Mouse (Mus musculus): ENCODE measurements around the gene Pank4. TPM values are rescaled to one million over a fixed set of nuclear protein-coding genes. Genes with fewer than 3 reads are reported as not detected.
A peak's percentile ranks its signal among the peaks of the same experiment; 100 is the strongest.

Pank4 gene
- polyA plus RNA-seq, 1 experiment, result 24.1 TPM

DNA sequence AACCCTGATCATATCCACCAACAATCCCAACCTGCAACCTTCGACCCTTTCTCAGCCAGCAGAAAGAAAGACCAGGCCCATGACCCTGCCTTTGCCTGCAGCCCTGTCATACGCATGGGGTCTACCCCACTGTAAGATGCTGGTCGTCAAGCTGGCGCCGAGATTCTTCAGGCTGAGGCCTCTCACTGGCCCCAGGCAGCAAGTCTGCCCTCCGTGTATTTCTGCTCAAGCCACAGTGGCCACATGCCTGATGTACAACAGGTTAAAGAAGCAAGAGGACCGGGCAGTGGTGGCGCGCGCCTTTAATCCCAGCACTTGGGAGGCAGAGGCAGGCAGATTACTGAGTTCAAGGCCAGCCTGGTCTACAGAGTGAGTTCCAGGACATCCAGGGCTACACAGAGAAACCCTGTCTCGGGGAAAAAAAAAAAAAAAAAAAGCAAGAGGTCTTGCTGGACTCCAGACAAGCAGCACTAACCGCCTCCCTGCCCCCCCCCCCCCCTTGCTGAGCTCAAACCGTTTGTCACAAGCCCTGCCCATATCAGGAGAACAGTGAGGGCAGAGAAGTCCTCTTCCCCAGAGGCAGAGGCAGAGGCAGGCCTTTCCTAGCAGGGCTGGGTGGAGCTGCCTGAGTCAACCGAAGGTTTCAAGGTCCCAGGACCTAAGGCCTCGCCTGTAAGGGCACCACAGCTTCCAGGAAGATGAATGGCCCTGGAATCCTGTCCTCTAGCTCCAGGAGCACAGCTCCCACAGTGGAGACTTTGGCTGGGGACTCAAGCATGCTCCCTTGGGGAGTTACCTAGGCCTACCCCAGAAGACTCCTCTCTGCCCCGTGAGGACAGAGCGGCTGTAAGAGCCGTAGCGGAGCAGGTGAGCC is 18.6 kb downstream of the Pank4 start:
- Histone ChIP-seq H3K27ac (ENCODE audit: insufficient read depth, low read depth, low read length) (no peak overlapping the region), H3K4me3 (ENCODE audit: insufficient read depth, low read length) (no peak overlapping the region), H3K4me1 (ENCODE audit: control insufficient read depth, insufficient read depth, low read length) (no peaks in the 10 kb centered on the region)
- TF ChIP-seq POLR2A (IDR thresholded peaks at IDR 0.05; ENCODE audit: borderline replicate concordance, low read depth, low read length), result no peak
- no peak for TF ChIP-seq CTCF (IDR thresholded peaks at IDR 0.05; ENCODE audit: low read depth, low read length)

- Histone ChIP-seq H3K27ac (ENCODE audit: insufficient read depth, low read depth, low read length) (no peak overlapping the region), H3K4me1 (ENCODE audit: control insufficient read depth, insufficient read depth, low read length) (no peaks in the 10 kb centered on the region), H3K4me3 (ENCODE audit: insufficient read depth, low read length) (no peak overlapping the region)
- no peak for TF ChIP-seq POLR2A (IDR thresholded peaks at IDR 0.05; ENCODE audit: borderline replicate concordance, low read depth, low read length)
- TF ChIP-seq CTCF (IDR thresholded peaks at IDR 0.05; ENCODE audit: low read depth, low read length), result no peak
Measured at GRCm38 (mm10) chr4:154983767-154984166, 19.8 kb downstream of the Pank4 start.

DNA sequence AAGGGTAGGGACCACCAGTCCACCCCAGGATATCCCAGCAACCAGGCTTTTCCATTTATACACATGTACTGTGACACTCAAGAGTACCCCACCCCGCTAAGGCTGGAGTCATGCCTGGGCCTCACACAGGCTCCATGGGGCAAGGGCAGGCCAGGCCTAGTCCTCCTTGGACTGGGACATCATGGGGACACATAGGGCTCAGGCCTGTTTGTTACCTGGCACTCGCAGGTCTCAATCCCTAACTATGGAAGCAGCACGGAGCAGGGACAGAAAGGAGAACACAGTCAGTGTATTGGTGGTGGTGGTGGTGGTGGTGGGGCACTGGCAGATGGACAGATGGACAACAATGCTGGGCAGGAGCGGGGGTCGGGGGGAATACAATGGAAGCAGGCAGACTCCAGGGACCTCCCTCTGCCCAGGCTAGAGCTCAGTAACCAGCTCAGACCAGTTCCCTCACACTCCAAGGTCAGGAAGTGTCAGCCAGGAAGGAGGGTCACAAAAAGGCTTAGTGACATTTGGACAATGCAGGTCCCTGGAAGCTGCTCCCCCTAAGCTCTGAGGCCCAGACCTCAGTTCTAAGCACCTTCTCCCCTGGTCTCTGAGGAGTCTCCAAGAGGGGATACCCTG is 21.3 kb downstream of the Pank4 start:
- TF ChIP-seq CTCF (IDR thresholded peaks at IDR 0.05; ENCODE audit: low read depth, low read length), result no peak
- TF ChIP-seq POLR2A (IDR thresholded peaks at IDR 0.05; ENCODE audit: borderline replicate concordance, low read depth, low read length), result no peak
- no peak overlapping the region for H3K4me3 ChIP-seq (ENCODE audit: insufficient read depth, low read length)
- no peaks in the 10 kb centered on the region for H3K4me1 ChIP-seq (ENCODE audit: control insufficient read depth, insufficient read depth, low read length)
- no peak overlapping the region for H3K27ac ChIP-seq (ENCODE audit: insufficient read depth, low read depth, low read length)

DNA sequence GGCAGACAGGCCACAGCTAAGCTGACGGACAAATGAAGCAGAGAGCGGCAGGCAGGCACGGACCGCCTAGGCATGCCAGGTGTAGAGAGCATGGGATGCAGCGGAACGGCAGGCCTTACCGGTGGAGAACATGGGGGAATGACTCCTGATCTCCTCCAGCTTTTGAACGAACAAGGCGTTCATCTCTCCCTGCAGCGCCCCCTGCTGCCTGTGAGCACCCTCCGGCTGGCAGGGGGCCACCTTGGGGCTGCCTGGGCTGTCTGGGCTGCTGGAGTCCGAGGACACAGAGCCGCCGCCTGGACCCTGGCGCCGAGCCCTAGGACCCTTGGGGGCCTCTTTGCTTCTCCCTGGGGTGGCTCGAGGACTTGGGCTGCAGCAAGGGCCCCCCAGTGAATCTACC is 22.2 kb downstream of the Pank4 start:
- Histone ChIP-seq H3K27ac (ENCODE audit: insufficient read depth, low read depth, low read length) (no peak overlapping the region), H3K4me1 (ENCODE audit: control insufficient read depth, insufficient read depth, low read length) (no peaks in the 10 kb centered on the region), H3K4me3 (ENCODE audit: insufficient read depth, low read length) (no peak overlapping the region)
- TF ChIP-seq POLR2A (IDR thresholded peaks at IDR 0.05; ENCODE audit: borderline replicate concordance, low read depth, low read length) (no peak), CTCF (IDR thresholded peaks at IDR 0.05; ENCODE audit: low read depth, low read length) (peak; percentile 34)

DNA sequence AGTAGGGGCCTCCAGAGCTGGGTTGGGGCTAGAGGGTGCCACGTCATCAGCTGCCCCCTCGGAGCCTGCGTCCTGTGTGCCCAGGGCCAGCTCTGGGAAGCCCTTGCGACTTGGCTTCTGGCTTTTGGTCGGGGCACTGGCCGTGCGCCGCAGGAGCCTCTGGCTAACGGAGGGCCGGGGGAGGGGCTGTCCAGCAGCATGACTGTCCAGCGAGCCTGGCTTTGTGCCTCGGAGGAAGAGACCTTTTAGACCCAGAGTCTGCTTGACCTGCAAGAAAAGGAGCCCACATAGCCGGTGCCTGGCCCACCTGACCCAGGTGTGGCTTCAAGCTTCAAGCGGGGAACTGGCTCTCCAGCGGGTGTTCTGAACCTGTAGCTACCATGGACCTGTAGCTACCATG is 22.8 kb downstream of the Pank4 start:
- H3K4me1 ChIP-seq (ENCODE audit: control insufficient read depth, insufficient read depth, low read length), result no peaks in the 10 kb centered on the region
- H3K27ac ChIP-seq (ENCODE audit: insufficient read depth, low read depth, low read length), result no peak overlapping the region
- H3K4me3 ChIP-seq (ENCODE audit: insufficient read depth, low read length), result no peak overlapping the region
- TF ChIP-seq POLR2A (IDR thresholded peaks at IDR 0.05; ENCODE audit: borderline replicate concordance, low read depth, low read length) (no peak), CTCF (IDR thresholded peaks at IDR 0.05; ENCODE audit: low read depth, low read length) (no peak)

DNA sequence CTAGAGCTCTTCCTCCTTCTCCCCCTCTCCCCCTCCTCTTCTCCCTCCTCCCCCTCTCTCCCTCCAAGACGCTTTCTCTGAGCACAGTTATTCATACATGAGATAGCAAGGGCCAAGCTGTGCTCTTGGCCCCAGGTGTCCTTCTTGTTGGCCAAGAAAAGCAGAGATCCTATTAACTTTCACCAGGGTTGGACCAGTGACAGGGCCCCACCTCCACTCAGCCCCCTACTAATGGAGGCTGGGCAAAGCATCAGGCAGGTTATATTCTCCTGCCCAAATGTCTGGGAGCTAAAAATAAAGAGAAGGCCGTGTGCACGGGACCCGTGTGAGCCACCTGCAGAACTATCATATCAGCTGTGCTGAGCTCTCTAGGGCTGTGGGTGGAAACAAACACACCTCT is 31.0 kb downstream of the Pank4 start:
- no peak overlapping the region for H3K27ac ChIP-seq (ENCODE audit: insufficient read depth, low read depth, low read length)
- TF ChIP-seq POLR2A (IDR thresholded peaks at IDR 0.05; ENCODE audit: borderline replicate concordance, low read depth, low read length) (no peak), CTCF (IDR thresholded peaks at IDR 0.05; ENCODE audit: low read depth, low read length) (no peak)
- peaks cover 4% of the 10 kb centered on the region for H3K4me1 ChIP-seq (ENCODE audit: control insufficient read depth, insufficient read depth, low read length)
- H3K4me3 ChIP-seq (ENCODE audit: insufficient read depth, low read length), result no peak overlapping the region

GRCm38 (mm10) chr4:154996572-154997154 is 32.7 kb downstream of the Pank4 start:
- TF ChIP-seq CTCF (IDR thresholded peaks at IDR 0.05; ENCODE audit: low read depth, low read length) (no peak), POLR2A (IDR thresholded peaks at IDR 0.05; ENCODE audit: borderline replicate concordance, low read depth, low read length) (no peak)
- H3K27ac ChIP-seq (ENCODE audit: insufficient read depth, low read depth, low read length), result no peak overlapping the region

DNA sequence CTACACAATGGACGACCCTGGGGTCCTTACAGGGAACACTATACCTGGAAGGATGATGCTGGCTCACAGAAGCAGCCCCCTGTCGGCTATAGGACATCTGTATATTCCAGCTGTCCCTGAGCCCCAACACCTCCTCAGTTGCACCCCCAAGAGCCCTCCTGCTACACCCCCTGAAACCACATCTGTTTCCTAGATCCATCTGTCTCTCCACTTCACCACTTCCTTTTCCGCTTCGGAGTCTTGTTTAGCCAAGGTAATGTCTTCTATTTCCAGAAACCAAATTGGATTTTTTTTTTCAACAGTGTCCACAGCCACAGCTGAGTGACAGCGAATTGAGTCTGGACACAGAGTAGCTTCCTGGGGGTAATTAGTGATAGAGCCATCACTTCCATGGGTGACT is 35.5 kb downstream of the Pank4 start:
- no peak for TF ChIP-seq POLR2A (IDR thresholded peaks at IDR 0.05; ENCODE audit: borderline replicate concordance, low read depth, low read length)
- TF ChIP-seq CTCF (IDR thresholded peaks at IDR 0.05; ENCODE audit: low read depth, low read length), result no peak
- H3K4me1 ChIP-seq (ENCODE audit: control insufficient read depth, insufficient read depth, low read length), result peaks cover 4% of the 10 kb centered on the region
- H3K4me3 ChIP-seq (ENCODE audit: insufficient read depth, low read length), result no peak overlapping the region
- no peak overlapping the region for H3K27ac ChIP-seq (ENCODE audit: insufficient read depth, low read depth, low read length)

More at GRCm38 (mm10) chr4:154996572-154997154, 32.7 kb downstream of the Pank4 start:
- Histone ChIP-seq H3K4me3 (ENCODE audit: insufficient read depth, low read length) (no peak overlapping the region), H3K4me1 (ENCODE audit: control insufficient read depth, insufficient read depth, low read length) (peaks cover 4% of the 10 kb centered on the region)

DNA sequence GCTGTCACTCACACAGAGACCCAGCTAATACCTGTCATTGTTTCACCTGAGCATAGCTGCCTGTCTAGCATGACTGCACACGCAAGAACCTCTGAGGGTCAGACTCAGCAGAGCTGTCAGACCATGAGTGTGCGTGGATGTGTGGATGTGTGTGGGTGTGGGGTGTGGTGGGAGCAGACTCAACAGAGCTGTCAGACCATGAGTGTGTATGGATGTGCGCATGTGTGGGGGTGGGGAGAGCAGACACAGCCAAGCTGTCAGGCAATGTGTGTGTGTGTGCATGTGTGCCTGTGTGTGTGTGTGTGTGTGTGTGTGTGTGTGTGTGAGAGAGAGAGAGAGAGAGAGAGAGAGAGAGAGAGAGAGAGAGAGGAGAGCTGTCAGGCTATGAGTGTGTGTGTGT is 41.4 kb downstream of the Pank4 start:
- Histone ChIP-seq H3K4me1 (ENCODE audit: control insufficient read depth, insufficient read depth, low read length) (no peaks in the 10 kb centered on the region), H3K27ac (ENCODE audit: insufficient read depth, low read depth, low read length) (no peak overlapping the region), H3K4me3 (ENCODE audit: insufficient read depth, low read length) (no peak overlapping the region)
- TF ChIP-seq CTCF (IDR thresholded peaks at IDR 0.05; ENCODE audit: low read depth, low read length) (no peak), POLR2A (IDR thresholded peaks at IDR 0.05; ENCODE audit: borderline replicate concordance, low read depth, low read length) (no peak)

GRCm38 (mm10) chr4:155006296-155006695 is 42.4 kb downstream of the Pank4 start:
- no peak for TF ChIP-seq CTCF (IDR thresholded peaks at IDR 0.05; ENCODE audit: low read depth, low read length)
- TF ChIP-seq POLR2A (IDR thresholded peaks at IDR 0.05; ENCODE audit: borderline replicate concordance, low read depth, low read length), result no peak
- no peak overlapping the region for H3K27ac ChIP-seq (ENCODE audit: insufficient read depth, low read depth, low read length)
- no peaks in the 10 kb centered on the region for H3K4me1 ChIP-seq (ENCODE audit: control insufficient read depth, insufficient read depth, low read length)
- H3K4me3 ChIP-seq (ENCODE audit: insufficient read depth, low read length), result no peak overlapping the region
